Mouse (Mus musculus) CH12.LX (cell line): Measurements from ENCODE around the gene Fbxl21. TPM values are rescaled to one million over a fixed set of nuclear protein-coding genes. Genes with fewer than 3 reads are reported as not detected.

Experiments used
- DNase-seq: peaks from one replicate; pipeline ENCODE4 v3.0.0-alpha.2; 2013; ENCODE audit errors: extremely low read depth
- H3K27ac ChIP-seq: 2 replicates; pipeline ENCODE4 v1.5.1; 2012; ENCODE audit warnings: low read depth, mild to moderate bottlenecking, control low read depth, moderate library complexity; ENCODE audit not compliant: insufficient read depth
- H3K27me3 ChIP-seq: replicated peaks from 2 replicates; pipeline ENCODE3; 2012; ENCODE audit warnings: inconsistent platforms
- H3K36me3 ChIP-seq, 2 experiments: replicated peaks in 1 of 2; 2 replicates each; pipeline versions ENCODE3 to v1.6.1; 2012; ENCODE audit warnings: inconsistent platforms in 1 of 2, low read length in 1 of 2, mild to moderate bottlenecking in 1 of 2, mixed read lengths in 1 of 2, moderate library complexity in 1 of 2; ENCODE audit not compliant: control insufficient read depth in 1 of 2, insufficient read depth in 1 of 2
- H3K4me1 ChIP-seq, 2 experiments: 2 replicates each; pipeline ENCODE4 v1.6.1; 2012; ENCODE audit warnings: inconsistent platforms in 1 of 2, moderate library complexity in 1 of 2; ENCODE audit not compliant: insufficient read depth in 2 of 2, control insufficient read depth in 1 of 2
- H3K4me2 ChIP-seq: 2 replicates; pipeline ENCODE4 v1.6.1; 2012; ENCODE audit warnings: low read depth, mild to moderate bottlenecking, control low read depth; ENCODE audit not compliant: poor library complexity, insufficient read depth, severe bottlenecking
- H3K4me3 ChIP-seq, 3 experiments: fragments of 150-350 bp in 1 of 3; sonication (generic) in 1 of 3; replicated peaks in 1 of 3; 2 replicates each; pipeline versions ENCODE3 to v1.5.1; 2011 to 2012; ENCODE audit warnings: low read depth in 2 of 3, low read length in 2 of 3, mild to moderate bottlenecking in 2 of 3, moderate library complexity in 2 of 3, control low read depth in 1 of 3, improper control_type of control experiment in 1 of 3, inconsistent platforms in 1 of 3, mixed read lengths in 1 of 3; ENCODE audit not compliant: poor library complexity in 1 of 3
- H3K79me2 ChIP-seq: replicated peaks from 2 replicates; pipeline ENCODE4 v1.6.1; 2012; ENCODE audit warnings: mild to moderate bottlenecking, moderate library complexity; ENCODE audit not compliant: control insufficient read depth, poor library complexity, insufficient read depth, severe bottlenecking; ENCODE audit errors: extremely low read depth
- H3K9ac ChIP-seq: 2 replicates; pipeline ENCODE4 v1.6.1; 2012; ENCODE audit warnings: low read depth, mild to moderate bottlenecking, control low read depth, moderate library complexity; ENCODE audit not compliant: insufficient read depth
- H3K9me3 ChIP-seq: replicated peaks from 2 replicates; pipeline ENCODE3; 2012; ENCODE audit warnings: low read length, inconsistent platforms, mixed read lengths
- BHLHE40 ChIP-seq: IDR thresholded peaks from 2 replicates; pipeline ENCODE4 v1.6.1; 2011; ENCODE audit warnings: mild to moderate bottlenecking, low read depth, low read length, improper control_type of control experiment
- CHD1 ChIP-seq: IDR thresholded peaks from 2 replicates; pipeline ENCODE4 v1.6.1; 2012; ENCODE audit warnings: low read depth, low read length, improper control_type of control experiment, inconsistent platforms
- CHD2 ChIP-seq: IDR thresholded peaks from 2 replicates; pipeline ENCODE4 v1.6.1; 2011; ENCODE audit warnings: low read length, improper control_type of control experiment
- CTCF ChIP-seq, 2 experiments: IDR thresholded peaks in 1 of 2; conservative IDR thresholded peaks in 1 of 2; 2 replicates each; pipeline ENCODE4 v1.5.1; 2011 to 2012; ENCODE audit warnings: low read depth in 2 of 2, low read length in 2 of 2, improper control_type of control experiment in 1 of 2, inconsistent platforms in 1 of 2, mild to moderate bottlenecking in 1 of 2, moderate library complexity in 1 of 2
- E2F4 ChIP-seq: IDR thresholded peaks from 2 replicates; pipeline ENCODE4 v1.6.1; 2011; ENCODE audit warnings: low read depth, low read length, improper control_type of control experiment; ENCODE audit not compliant: insufficient replicate concordance
- EP300 ChIP-seq: IDR thresholded peaks from 2 replicates; pipeline ENCODE4 v1.6.1; 2011; ENCODE audit warnings: low read length, improper control_type of control experiment
- ETS1 ChIP-seq: conservative IDR thresholded peaks from 2 replicates; pipeline ENCODE4 v1.6.1; 2012; ENCODE audit warnings: low read depth, mild to moderate bottlenecking, inconsistent platforms, low read length, improper control_type of control experiment, moderate library complexity
- GABPA ChIP-seq: IDR thresholded peaks from 2 replicates; pipeline ENCODE4 v1.6.1; 2012; ENCODE audit warnings: low read depth, low read length, improper control_type of control experiment, inconsistent platforms; ENCODE audit not compliant: insufficient replicate concordance
- IRF4 ChIP-seq: IDR thresholded peaks from 2 replicates; pipeline ENCODE4 v1.6.1; 2014; ENCODE audit warnings: low read depth, mild to moderate bottlenecking, inconsistent platforms, low read length, improper control_type of control experiment
- JUN ChIP-seq: IDR thresholded peaks from 2 replicates; pipeline ENCODE4 v1.6.1; 2011; ENCODE audit warnings: low read depth, mild to moderate bottlenecking, low read length, improper control_type of control experiment, moderate library complexity; ENCODE audit not compliant: insufficient read depth
- MAX ChIP-seq: IDR thresholded peaks from 2 replicates; pipeline ENCODE4 v1.6.1; 2011; ENCODE audit warnings: low read length, improper control_type of control experiment
- MAZ ChIP-seq: IDR thresholded peaks from 2 replicates; pipeline ENCODE4 v1.6.1; 2012; ENCODE audit warnings: low read depth, mild to moderate bottlenecking, inconsistent platforms, low read length, improper control_type of control experiment, moderate library complexity
- MXI1 ChIP-seq: IDR thresholded peaks from 2 replicates; pipeline ENCODE4 v1.6.1; 2011; ENCODE audit warnings: mild to moderate bottlenecking, low read depth, low read length, improper control_type of control experiment
- NELFE ChIP-seq: IDR thresholded peaks from 2 replicates; pipeline ENCODE4 v1.6.1; 2011; ENCODE audit warnings: low read depth, low read length, improper control_type of control experiment
- NRF1 ChIP-seq: IDR thresholded peaks from 2 replicates; pipeline ENCODE4 v1.6.1; 2014; ENCODE audit warnings: low read depth, mild to moderate bottlenecking, inconsistent platforms, low read length, improper control_type of control experiment, moderate library complexity
- POLR2A ChIP-seq: IDR thresholded peaks from 2 replicates; pipeline ENCODE4 v1.6.1; 2011; ENCODE audit warnings: low read depth, mild to moderate bottlenecking, improper control_type of control experiment, low read length
- POLR2AphosphoS2 ChIP-seq: IDR thresholded peaks from 2 replicates; pipeline ENCODE4 v1.6.1; 2011; ENCODE audit warnings: low read depth, low read length, improper control_type of control experiment
- RAD21 ChIP-seq: IDR thresholded peaks from 2 replicates; pipeline ENCODE4 v1.6.1; 2011; ENCODE audit warnings: low read depth, mild to moderate bottlenecking, low read length, improper control_type of control experiment, moderate library complexity
- TBP ChIP-seq: conservative IDR thresholded peaks from 2 replicates; pipeline ENCODE4 v1.6.1; 2011; ENCODE audit warnings: low read depth, low read length, improper control_type of control experiment
- ZC3H11A ChIP-seq: IDR thresholded peaks from 2 replicates; pipeline ENCODE4 v1.6.1; 2012; ENCODE audit warnings: low read depth, mild to moderate bottlenecking, inconsistent platforms, low read length, improper control_type of control experiment
- ZNF384 ChIP-seq: IDR thresholded peaks from 2 replicates; pipeline ENCODE4 v1.6.1; 2012; ENCODE audit warnings: low read depth, low read length, improper control_type of control experiment, inconsistent platforms
- dilution Hi-C: fragments of 300-500 bp; cut with MboI; formaldehyde crosslinking; loops from 2 replicates; pipeline ENCODE4 v1.14.3; 2020; ENCODE audit warnings: low sequenced_read_pairs; ENCODE audit not compliant: extremely low pct_unique_long_range_greater_than_20kb, extremely low pct_ligation_motif_present
- in situ Hi-C: fragments of 300-500 bp; cut with MboI; formaldehyde crosslinking; loops from 3 replicates; pipeline ENCODE4 v1.14.3; 2019; ENCODE audit warnings: low sequenced_read_pairs, low pct_ligation_motif_present, low pct_unique_long_range_greater_than_20kb, mixed read lengths
- polyA plus RNA-seq: library from polyadenylated mRNA; unstranded; fragments of >175 nt; gene quantifications from 2 replicates; pipeline ENCODE4 v1.2.1, GENCODE M21; 2012; ENCODE audit warnings: low read depth; ENCODE audit not compliant: insufficient read length
- total RNA-seq, 2 experiments: library from RNA; depleted of rRNA; stranded (reverse); fragments of 300-350 nt in 1 of 2; fragments of >200 nt in 1 of 2; gene quantifications; 2 replicates each; pipeline ENCODE4 v1.2.3; 2012 to 2014

Gene Fbxl21
- total and polyA plus RNA-seq, 3 experiments = not detected

DNA sequence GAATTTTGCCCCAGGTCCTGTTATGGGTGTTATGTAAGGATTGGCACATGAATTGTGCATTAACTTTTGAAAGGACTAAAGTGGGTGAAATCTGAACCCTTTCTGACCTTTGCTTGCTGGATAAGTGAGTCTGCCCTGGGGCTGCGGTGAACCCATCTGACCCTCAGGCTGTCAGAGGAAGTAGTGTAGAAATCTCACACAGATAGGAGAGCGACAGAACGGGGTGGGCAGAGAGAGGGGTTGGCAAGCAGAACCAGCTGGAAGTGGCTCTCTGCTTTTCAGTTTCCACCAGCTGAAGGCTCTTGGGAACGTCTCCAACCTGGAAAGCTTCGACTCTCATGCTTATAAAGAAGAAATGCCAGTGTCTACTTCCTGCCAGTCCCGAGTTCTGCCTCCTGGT, 45.0 kb upstream of the Fbxl21 start:
- in situ Hi-C loops = loop anchor here (10.0 kb wide), 2 partner anchors 68 to 178 kb away; partner anchors contain the start of gene Lect2
- no peak overlapping the region for H3K4me2 ChIP-seq

GRCm38 (mm10) chr13:56478027-56478426, 44.2 kb upstream of the Fbxl21 start:
- in situ Hi-C loops = loop anchor here (10.0 kb wide), 2 partner anchors 67 to 177 kb away; partner anchors contain the start of gene Lect2
- Histone ChIP-seq H3K27ac (no peak overlapping the region), H3K9me3 (no peaks in the 10 kb centered on the region), H3K9ac (no peak overlapping the region), H3K79me2 (no peaks in the 10 kb centered on the region), H3K4me2 (no peak overlapping the region), H3K4me1 (peaks cover 2 to 18% of the 10 kb centered on the region in 2 experiments), H3K4me3 (no peak overlapping the region), H3K27me3 (peaks cover 86% of the 10 kb centered on the region), H3K36me3 (no peaks in the 10 kb centered on the region)
- DNase-seq = no peak
- dilution Hi-C loops = no loop called here
- peak in 1 of 2 experiments; percentile 19; a peak in 1 of 4 replicates for TF ChIP-seq CTCF (conservative IDR thresholded peaks at IDR 0.05 in 1 of 2, IDR thresholded peaks at IDR 0.05 in 1 of 2; ENCODE audit: low read depth in 2 of 2, low read length in 2 of 2)
- TF ChIP-seq IRF4 = no peak

More for the DNA sequence above, 45.0 kb upstream of the Fbxl21 start:
- dilution Hi-C loops = no loop called here
- Histone ChIP-seq H3K27ac (no peak overlapping the region), H3K79me2 (no peaks in the 10 kb centered on the region), H3K36me3 (no peaks in the 10 kb centered on the region), H3K4me1 (peaks cover 2 to 18% of the 10 kb centered on the region in 2 experiments), H3K9ac (no peak overlapping the region), H3K27me3 (peaks cover 84% of the 10 kb centered on the region), H3K9me3 (no peaks in the 10 kb centered on the region)
- DNase-seq = no peak
- no peak for TF ChIP-seq CHD2
- TF ChIP-seq MXI1 = no peak
- no peak for TF ChIP-seq NRF1
- no peak for TF ChIP-seq E2F4
- TF ChIP-seq, all 38 proteins: peak for 0
- H3K4me3 ChIP-seq = no peak overlapping the region

GRCm38 (mm10) chr13:56482146-56482545, 40.1 kb upstream of the Fbxl21 start, which contains the start of gene Il9:
Il9 (minus strand) TSS chr13:56482246.
- no peak for TF ChIP-seq ETS1
- TF ChIP-seq ZC3H11A = no peak
- TF ChIP-seq JUN = no peak
- no peak for TF ChIP-seq RAD21
- TF ChIP-seq MAZ = no peak
- TF ChIP-seq EP300 = no peak
- TF ChIP-seq ZNF384 = no peak
- TF ChIP-seq GABPA = no peak
- no peak for TF ChIP-seq IRF4
- TF ChIP-seq CTCF (conservative IDR thresholded peaks at IDR 0.05 in 1 of 2, IDR thresholded peaks at IDR 0.05 in 1 of 2; ENCODE audit: low read depth in 2 of 2, low read length in 2 of 2) = no peak
- no peak for TF ChIP-seq BHLHE40
- TF ChIP-seq POLR2AphosphoS2 = no peak
- no peak for TF ChIP-seq MAX
- no peak for TF ChIP-seq CHD1
- no peak for TF ChIP-seq NELFE
- no peak for TF ChIP-seq TBP
- TF ChIP-seq POLR2A = no peak
- H3K36me3 ChIP-seq = no peaks in the 10 kb centered on the region
- in situ Hi-C loops = no loop called here

More at GRCm38 (mm10) chr13:56482146-56482545, 40.1 kb upstream of the Fbxl21 start, which contains the start of gene Il9:
- DNase-seq = no peak
- peaks cover 89% of the 10 kb centered on the region for H3K27me3 ChIP-seq
- H3K9ac ChIP-seq = no peak within 1 kb of the TSS
- H3K9me3 ChIP-seq = no peaks in the 10 kb centered on the region
- no peaks in the 10 kb centered on the region for H3K79me2 ChIP-seq
- no peak within 1 kb of the TSS for H3K4me3 ChIP-seq
- no peak within 1 kb of the TSS for H3K27ac ChIP-seq
- H3K4me2 ChIP-seq = no peak within 1 kb of the TSS
- dilution Hi-C loops = no loop called here
- H3K4me1 ChIP-seq = peaks cover 0 to 3% of the 10 kb centered on the region in 2 experiments; a peak in 2 of 4 replicates
